Mouse (Mus musculus) central nervous system, embryonic 11.5 days (tissue): Measurements from ENCODE around the gene Higd1c. TPM values are rescaled to one million over a fixed set of nuclear protein-coding genes. Genes with fewer than 3 reads are reported as not detected.

ENCODE experiments used
- polyA plus RNA-seq: library from polyadenylated mRNA; depleted of rRNA; stranded (reverse); fragments of >200 nt; gene quantifications from 2 replicates; pipeline ENCODE4 v1.2.3, GENCODE M21; 2012; rRNA removed

The Higd1c gene
- polyA plus RNA-seq = 0.12 TPM in 1 of 2 replicates, not detected in the other

GRCm38 (mm10) chr15:100364242-100364641 is at the start of gene Higd1c:
Higd1c (plus strand) TSS chr15:100364542.

GRCm38 (mm10) chr15:100334629-100335028 is 29.7 kb upstream of the Higd1c start, which contains the start of gene Mettl7a3:
Mettl7a3 (plus strand) TSS chr15:100334929.

GRCm38 (mm10) chr15:100352711-100353250 is 11.6 kb upstream of the Higd1c start, which contains the start of the genes Methig1 and Mettl7a2:
Methig1 (plus strand) TSS chr15:100353149.
Mettl7a2 (plus strand) TSS chr15:100353200.

GRCm38 (mm10) chr15:100421758-100422197 is 57.4 kb downstream of the Higd1c start, which contains the start of gene Gm5475:
Gm5475 (plus strand) TSS chr15:100422147.

GRCm38 (mm10) chr15:100424396-100425122 is 60.2 kb downstream of the Higd1c start, which contains the start of gene Slc11a2:
Slc11a2 (minus strand) TSS chr15:100425072.

Other genes with a start within 250 kb of the Higd1c start
- 34.1 and 35.2 TPM in 2 replicates for gene Atf1, start 136.7 kb upstream of the Higd1c start, polyA plus RNA-seq
- not detected in 2 replicates for gene Tmprss12, start 83.7 kb upstream of the Higd1c start, polyA plus RNA-seq
- gene Mettl7a1, start 60.4 kb upstream of the Higd1c start, polyA plus RNA-seq = 11.7 and 16.6 TPM in 2 replicates
- 0.06 and 0.16 TPM in 2 replicates for gene Mettl7a3, start 29.6 kb upstream of the Higd1c start, polyA plus RNA-seq
- 0.09 TPM in 1 of 2 replicates, not detected in the other for gene Methig1, start 11.4 kb upstream of the Higd1c start, polyA plus RNA-seq
- not detected in 2 replicates for gene Mettl7a2, start 11.3 kb upstream of the Higd1c start, polyA plus RNA-seq
- gene Gm5475, start 57.6 kb downstream of the Higd1c start, polyA plus RNA-seq = not detected in 2 replicates
- gene Slc11a2, start 60.5 kb downstream of the Higd1c start, polyA plus RNA-seq = 23.9 and 31.8 TPM in 2 replicates
- 44.8 and 63.6 TPM in 2 replicates for gene Letmd1, start 104.5 kb downstream of the Higd1c start, polyA plus RNA-seq
- 21.6 TPM in 2 replicates for gene Csrnp2, start 130.9 kb downstream of the Higd1c start, polyA plus RNA-seq
- gene Tfcp2, start 187.5 kb downstream of the Higd1c start, polyA plus RNA-seq = 32.7 and 34.2 TPM in 2 replicates
- 36.6 and 44.5 TPM in 2 replicates for gene Pou6f1, start 235.4 kb downstream of the Higd1c start, polyA plus RNA-seq